Mouse (Mus musculus): ENCODE measurements around the gene Abcb7. TPM values are rescaled to one million over a fixed set of nuclear protein-coding genes. Genes with fewer than 3 reads are reported as not detected.
"Not testable (repeated sequence)": the region's sequence is repeated elsewhere in the genome, so short reads cannot be mapped to it uniquely, and the experiment has no call there.

Abcb7 gene
- polyA plus RNA-seq, 1 experiment from 2014 or later = 10.1 TPM

DNA sequence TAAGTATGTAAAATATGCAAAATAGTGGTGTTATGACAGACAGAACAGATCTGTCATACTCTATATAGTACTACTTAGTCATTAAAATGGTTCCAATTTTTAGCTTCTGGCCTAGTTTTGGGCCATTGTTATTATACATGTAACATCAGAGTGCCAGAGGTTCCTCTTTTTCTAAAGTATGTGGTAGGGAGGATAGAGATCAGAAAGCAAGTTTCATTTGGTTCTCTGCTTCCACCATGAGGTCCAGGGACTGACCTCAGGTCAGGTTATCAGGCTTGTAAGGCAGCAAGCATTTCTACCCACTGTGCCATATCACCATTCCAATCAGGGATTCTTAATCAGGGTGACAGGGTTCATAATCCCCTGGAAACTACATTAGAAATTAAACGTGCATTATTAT lies 16.1 kb downstream of the Abcb7 start:
- H3K4me3 ChIP-seq (replicated peaks; ENCODE audit: low read length) = no peak overlapping the region
- 75% methylated on average over 1 of the region's 1 CpGs for WGBS
- H3K4me2 ChIP-seq (ENCODE audit: low read length) = no peak overlapping the region
- H3K9ac ChIP-seq (replicated peaks; ENCODE audit: low read depth, low read length) = no peak overlapping the region
- H3K36me3 ChIP-seq (ENCODE audit: control insufficient read depth, insufficient read depth) = no peaks in the 10 kb centered on the region
- H3K4me1 ChIP-seq (replicated peaks; ENCODE audit: control insufficient read depth, insufficient read depth, low read length) = no peaks in the 10 kb centered on the region
- no peaks in the 10 kb centered on the region for H3K9me3 ChIP-seq (ENCODE audit: control insufficient read depth, low read length)
- no peak overlapping the region for H3K27ac ChIP-seq (ENCODE audit: low read length)
- H3K27me3 ChIP-seq (replicated peaks; ENCODE audit: control insufficient read depth, insufficient read depth, low read length) = 0 out of 2 replicates have a peak, but pooled peaks cover 2% of the 10 kb centered on the region
- ATAC-seq = no peak

DNA sequence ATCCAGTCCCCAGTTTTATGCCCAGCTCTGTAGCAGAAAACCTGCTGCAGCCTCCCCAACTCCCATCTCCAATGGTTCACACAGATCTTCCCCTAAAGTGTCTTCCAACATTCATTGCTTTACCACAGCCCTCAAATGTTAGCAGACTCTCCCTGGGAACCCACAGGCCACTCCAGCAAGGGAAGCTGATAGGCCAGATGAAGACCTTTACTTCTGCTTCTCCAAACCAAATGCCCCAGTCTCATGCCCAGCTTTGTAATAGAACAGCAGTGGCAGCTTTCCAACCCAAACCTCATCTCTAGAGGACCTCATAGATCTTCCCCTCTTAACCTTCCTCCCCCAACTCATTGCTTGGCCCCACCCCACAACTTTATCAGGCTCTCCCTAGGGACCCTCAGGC lies 54.0 kb downstream of the Abcb7 start:
- H3K4me2 ChIP-seq (ENCODE audit: low read length) = no peak overlapping the region
- no peak overlapping the region for H3K9ac ChIP-seq (replicated peaks; ENCODE audit: low read depth, low read length)
- H3K27ac ChIP-seq (ENCODE audit: low read length) = no peak overlapping the region
- no peaks in the 10 kb centered on the region for H3K9me3 ChIP-seq (ENCODE audit: control insufficient read depth, low read length)
- no peaks in the 10 kb centered on the region; the same call in 1 of the 2 replicates for H3K27me3 ChIP-seq (replicated peaks; ENCODE audit: control insufficient read depth, insufficient read depth, low read length)
- no peaks in the 10 kb centered on the region for H3K4me1 ChIP-seq (replicated peaks; ENCODE audit: control insufficient read depth, insufficient read depth, low read length)
- no peaks in the 10 kb centered on the region for H3K36me3 ChIP-seq (ENCODE audit: control insufficient read depth, insufficient read depth)
- no peak overlapping the region for H3K4me3 ChIP-seq (replicated peaks; ENCODE audit: low read length)
- ATAC-seq = no peak

DNA sequence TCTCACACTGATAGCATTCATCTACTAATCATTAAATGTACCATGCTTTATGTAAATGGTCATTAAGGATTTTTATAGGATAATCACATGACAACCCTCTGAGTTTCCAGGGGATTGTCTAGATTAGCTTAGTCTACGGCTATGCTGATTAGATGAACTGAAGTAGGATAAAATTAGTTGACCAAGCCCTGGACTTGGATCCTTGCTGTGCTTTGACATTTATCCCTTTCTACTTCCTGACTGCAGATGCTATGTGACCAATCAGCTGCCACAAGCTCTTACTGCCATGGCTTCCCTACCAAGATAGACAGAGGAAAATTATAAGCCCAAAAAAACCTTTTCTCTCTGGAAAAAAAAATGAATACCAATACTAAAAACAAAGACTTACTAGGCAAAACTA lies 57.8 kb downstream of the Abcb7 start:
- no peaks in the 10 kb centered on the region for H3K9me3 ChIP-seq (ENCODE audit: control insufficient read depth, low read length)
- no peaks in the 10 kb centered on the region for H3K4me1 ChIP-seq (replicated peaks; ENCODE audit: control insufficient read depth, insufficient read depth, low read length)
- no peak overlapping the region for H3K4me3 ChIP-seq (replicated peaks; ENCODE audit: low read length)
- no peak for ATAC-seq
- WGBS = 62% methylated on average over 1 of the region's 1 CpGs
- no peak overlapping the region for H3K27ac ChIP-seq (ENCODE audit: low read length)
- H3K27me3 ChIP-seq (replicated peaks; ENCODE audit: control insufficient read depth, insufficient read depth, low read length) = no peaks in the 10 kb centered on the region
- no peaks in the 10 kb centered on the region for H3K36me3 ChIP-seq (ENCODE audit: control insufficient read depth, insufficient read depth)
- H3K9ac ChIP-seq (replicated peaks; ENCODE audit: low read depth, low read length) = no peak overlapping the region
- no peak overlapping the region for H3K4me2 ChIP-seq (ENCODE audit: low read length)

DNA sequence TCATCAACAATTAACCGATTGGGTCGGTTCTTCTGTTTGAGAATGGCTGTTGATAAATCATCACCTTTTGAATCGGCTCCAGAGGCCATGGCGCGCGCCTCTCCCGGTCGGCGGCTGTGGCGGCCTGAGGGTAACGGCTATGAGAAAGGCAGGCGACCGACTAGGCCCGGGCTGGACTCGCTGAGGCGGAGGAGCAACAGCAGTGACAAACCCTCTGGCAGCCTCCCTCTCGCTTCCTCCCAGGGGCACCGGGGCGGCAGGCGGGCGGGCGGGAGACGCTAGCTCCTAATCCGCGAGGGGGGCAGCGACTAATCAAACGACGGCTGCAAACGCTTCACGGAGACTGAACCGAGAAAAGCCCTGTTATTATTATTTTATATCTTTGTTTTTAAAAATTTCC lies 65.5 kb downstream of the Abcb7 start:
- 90% methylated on average over 24 of the region's 31 CpGs for WGBS
- not testable (repeated sequence) for H3K9ac ChIP-seq (replicated peaks; ENCODE audit: low read depth, low read length); H3K4me1 ChIP-seq (replicated peaks; ENCODE audit: control insufficient read depth, insufficient read depth, low read length); H3K4me3 ChIP-seq (replicated peaks; ENCODE audit: low read length); H3K27ac ChIP-seq (ENCODE audit: low read length); H3K4me2 ChIP-seq (ENCODE audit: low read length); H3K36me3 ChIP-seq (ENCODE audit: control insufficient read depth, insufficient read depth); H3K9me3 ChIP-seq (ENCODE audit: control insufficient read depth, low read length); H3K27me3 ChIP-seq (replicated peaks; ENCODE audit: control insufficient read depth, insufficient read depth, low read length)
- ATAC-seq = peak; percentile 88

DNA sequence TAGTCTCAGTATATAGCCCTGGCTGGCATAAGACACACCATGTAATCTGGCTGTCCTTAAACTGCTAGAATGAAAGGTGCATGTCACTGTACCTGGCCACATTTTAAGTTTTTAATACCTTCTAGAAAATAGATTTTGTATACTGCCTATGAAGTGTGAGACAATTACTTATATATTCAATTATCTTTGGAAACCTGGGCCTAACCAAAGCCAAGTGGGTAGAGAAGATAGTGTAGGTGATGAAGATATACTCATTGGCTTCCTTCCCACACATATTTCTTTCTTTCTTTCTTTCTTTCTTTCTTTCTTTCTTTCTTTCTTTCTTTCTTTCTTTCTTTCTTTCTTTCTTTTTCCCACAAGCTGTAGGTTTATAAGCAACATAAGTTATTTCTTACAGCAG lies 121.9 kb downstream of the Abcb7 start:
- H3K4me1 ChIP-seq (replicated peaks; ENCODE audit: control insufficient read depth, insufficient read depth, low read length) = no peaks in the 10 kb centered on the region
- no peak overlapping the region for H3K4me3 ChIP-seq (replicated peaks; ENCODE audit: low read length)
- no peaks in the 10 kb centered on the region for H3K27me3 ChIP-seq (replicated peaks; ENCODE audit: control insufficient read depth, insufficient read depth, low read length)
- H3K36me3 ChIP-seq (ENCODE audit: control insufficient read depth, insufficient read depth) = no peaks in the 10 kb centered on the region; the same call in 1 of the 2 replicates
- no peak overlapping the region for H3K27ac ChIP-seq (ENCODE audit: low read length)
- no peak for ATAC-seq
- H3K9ac ChIP-seq (replicated peaks; ENCODE audit: low read depth, low read length) = no peak overlapping the region
- no peaks in the 10 kb centered on the region for H3K9me3 ChIP-seq (ENCODE audit: control insufficient read depth, low read length)
- no peak overlapping the region for H3K4me2 ChIP-seq (ENCODE audit: low read length)

DNA sequence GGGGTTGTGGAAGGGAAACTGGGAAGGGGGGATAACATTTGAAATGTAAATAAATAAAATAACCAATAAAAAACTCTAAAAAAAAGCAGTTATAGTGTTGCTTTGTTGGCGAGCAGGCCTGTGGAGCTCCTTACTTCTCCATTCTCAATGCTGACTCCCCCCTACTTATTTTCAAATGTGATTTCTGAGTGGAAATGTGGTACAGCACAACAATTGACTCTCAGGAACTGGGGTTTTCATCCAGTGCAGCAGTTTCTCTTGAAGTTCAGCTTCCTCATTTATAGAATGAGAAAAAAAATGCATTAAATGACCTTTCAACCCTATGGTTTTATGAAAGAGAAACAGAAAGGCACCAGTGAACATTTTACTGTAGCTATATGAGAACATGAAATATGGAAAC lies 133.8 kb downstream of the Abcb7 start:
- Histone ChIP-seq H3K4me3 (replicated peaks; ENCODE audit: low read length) (no peak overlapping the region), H3K27ac (ENCODE audit: low read length) (no peak overlapping the region)

DNA sequence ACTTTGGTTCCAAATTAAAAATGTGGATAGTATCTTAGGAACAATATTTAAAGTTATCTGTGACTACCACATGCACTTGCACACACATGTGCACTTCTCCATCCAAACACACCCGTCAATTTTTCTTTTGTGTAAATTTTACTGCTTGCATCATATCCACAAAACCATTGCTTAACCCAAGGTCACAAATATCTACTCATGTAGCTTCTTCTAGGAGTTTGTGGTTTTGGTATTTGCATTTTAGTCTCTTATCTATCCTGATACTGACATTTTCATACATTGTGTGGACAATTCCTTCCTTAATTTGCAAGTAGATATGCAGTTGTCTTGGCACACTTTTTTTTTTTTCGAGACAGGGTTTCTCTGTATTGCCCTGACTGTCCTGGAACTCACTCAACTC lies 149.3 kb downstream of the Abcb7 start:
- 81% methylated on average over 2 of the region's 2 CpGs for WGBS

More for the DNA sequence above, 133.8 kb downstream of the Abcb7 start:
- 88% methylated on average over 1 of the region's 1 CpGs for WGBS
- Histone ChIP-seq H3K9ac (replicated peaks; ENCODE audit: low read depth, low read length) (no peak overlapping the region), H3K9me3 (ENCODE audit: control insufficient read depth, low read length) (no peaks in the 10 kb centered on the region), H3K4me1 (replicated peaks; ENCODE audit: control insufficient read depth, insufficient read depth, low read length) (no peaks in the 10 kb centered on the region), H3K4me2 (ENCODE audit: low read length) (no peak overlapping the region), H3K36me3 (ENCODE audit: control insufficient read depth, insufficient read depth) (no peaks in the 10 kb centered on the region), H3K27me3 (replicated peaks; ENCODE audit: control insufficient read depth, insufficient read depth, low read length) (no peaks in the 10 kb centered on the region; the same call in 1 of the 2 replicates)
- no peak for ATAC-seq

DNA sequence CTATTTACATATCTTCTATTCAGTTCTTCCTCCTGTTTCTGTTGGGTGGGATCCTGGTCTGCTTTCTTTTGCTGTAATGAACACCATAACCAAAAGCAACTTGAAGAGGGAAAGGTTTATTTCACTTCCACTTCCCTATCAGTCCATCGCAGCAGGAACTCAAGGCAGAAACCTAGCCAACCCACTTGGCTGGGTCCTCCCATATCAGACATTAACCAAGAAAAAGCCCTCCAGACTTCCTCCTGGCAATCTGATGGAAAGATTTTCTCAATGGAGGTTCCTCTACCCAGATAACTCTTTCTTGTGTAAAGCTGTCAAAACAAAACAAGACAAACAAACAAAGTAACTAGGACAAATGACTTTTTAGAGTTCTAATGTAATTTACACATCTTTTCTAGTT lies 151.2 kb downstream of the Abcb7 start:
- Histone ChIP-seq H3K4me3 (replicated peaks; ENCODE audit: low read length) (no peak overlapping the region), H3K27me3 (replicated peaks; ENCODE audit: control insufficient read depth, insufficient read depth, low read length) (no peaks in the 10 kb centered on the region), H3K27ac (ENCODE audit: low read length) (no peak overlapping the region), H3K36me3 (ENCODE audit: control insufficient read depth, insufficient read depth) (no peaks in the 10 kb centered on the region), H3K4me2 (ENCODE audit: low read length) (no peak overlapping the region), H3K4me1 (replicated peaks; ENCODE audit: control insufficient read depth, insufficient read depth, low read length) (no peaks in the 10 kb centered on the region), H3K9ac (replicated peaks; ENCODE audit: low read depth, low read length) (no peak overlapping the region), H3K9me3 (ENCODE audit: control insufficient read depth, low read length) (no peaks in the 10 kb centered on the region)
- 82% methylated on average over 1 of the region's 1 CpGs for WGBS
- no peak for ATAC-seq

More for the DNA sequence above, 149.3 kb downstream of the Abcb7 start:
- no peaks in the 10 kb centered on the region for H3K27me3 ChIP-seq (replicated peaks; ENCODE audit: control insufficient read depth, insufficient read depth, low read length)
- H3K4me3 ChIP-seq (replicated peaks; ENCODE audit: low read length) = no peak overlapping the region
- no peaks in the 10 kb centered on the region for H3K36me3 ChIP-seq (ENCODE audit: control insufficient read depth, insufficient read depth)
- no peaks in the 10 kb centered on the region for H3K9me3 ChIP-seq (ENCODE audit: control insufficient read depth, low read length)
- no peak overlapping the region for H3K4me2 ChIP-seq (ENCODE audit: low read length)
- ATAC-seq = no peak
- no peak overlapping the region for H3K27ac ChIP-seq (ENCODE audit: low read length)
- H3K9ac ChIP-seq (replicated peaks; ENCODE audit: low read depth, low read length) = no peak overlapping the region
- H3K4me1 ChIP-seq (replicated peaks; ENCODE audit: control insufficient read depth, insufficient read depth, low read length) = no peaks in the 10 kb centered on the region

DNA sequence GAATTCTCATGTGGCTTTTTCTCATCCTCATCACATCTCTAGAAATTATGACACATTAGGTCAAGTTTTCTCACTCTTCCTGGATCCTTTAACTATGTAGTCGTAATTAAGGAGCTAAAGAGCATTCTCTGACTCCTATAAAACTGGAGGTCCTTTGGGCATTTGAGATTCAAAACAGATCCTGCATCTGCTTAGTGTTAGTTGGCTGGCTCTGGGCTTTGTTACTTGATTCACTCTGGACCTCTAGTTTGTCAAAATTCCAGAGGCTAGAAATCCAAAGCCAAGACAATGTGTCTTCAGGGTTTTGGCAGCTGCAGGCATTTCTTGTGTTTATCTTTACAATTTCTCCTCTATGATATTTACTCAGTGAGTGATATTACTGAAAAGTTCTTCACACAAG lies 157.1 kb downstream of the Abcb7 start:
- H3K9me3 ChIP-seq (ENCODE audit: control insufficient read depth, low read length) = no peaks in the 10 kb centered on the region
- 50% methylated on average over 1 of the region's 1 CpGs for WGBS
- H3K9ac ChIP-seq (replicated peaks; ENCODE audit: low read depth, low read length) = no peak overlapping the region
- H3K27me3 ChIP-seq (replicated peaks; ENCODE audit: control insufficient read depth, insufficient read depth, low read length) = no peaks in the 10 kb centered on the region
- H3K27ac ChIP-seq (ENCODE audit: low read length) = no peak overlapping the region
- H3K4me2 ChIP-seq (ENCODE audit: low read length) = no peak overlapping the region
- no peaks in the 10 kb centered on the region for H3K36me3 ChIP-seq (ENCODE audit: control insufficient read depth, insufficient read depth)
- H3K4me3 ChIP-seq (replicated peaks; ENCODE audit: low read length) = no peak overlapping the region
- ATAC-seq = no peak
- no peaks in the 10 kb centered on the region for H3K4me1 ChIP-seq (replicated peaks; ENCODE audit: control insufficient read depth, insufficient read depth, low read length)

Data from forebrain, embryonic 16.5 days (tissue).